Mouse (Mus musculus) MEL (cell line): ENCODE results near the gene 6030445D17Rik. TPM values are rescaled to one million over a fixed set of nuclear protein-coding genes. Genes with fewer than 3 reads are reported as not detected.

Source experiments
- DNase-seq: peaks from one replicate; pipeline ENCODE4 v3.0.0; 2011; ENCODE audit warnings: low read depth, low spot score
- H3K27ac ChIP-seq: 2 replicates; pipeline ENCODE4 v1.5.1; 2012; ENCODE audit warnings: low read depth, mild to moderate bottlenecking, control low read depth, low read length, moderate library complexity; ENCODE audit not compliant: control insufficient read depth
- H3K27me3 ChIP-seq, 2 experiments: fragments of 150-350 bp in 1 of 2; sonication (generic) in 1 of 2; 2 replicates each; pipeline ENCODE4 v1.6.1; 2012; ENCODE audit warnings: low read length in 2 of 2, mild to moderate bottlenecking in 2 of 2, improper control_type of control experiment in 1 of 2, moderate library complexity in 1 of 2; ENCODE audit not compliant: insufficient read depth in 2 of 2, control insufficient read depth in 1 of 2
- H3K36me3 ChIP-seq, 2 experiments: 2 replicates each; pipeline ENCODE4 v1.6.1; 2012 to 2014; ENCODE audit warnings: low read length in 2 of 2, improper control_type of control experiment in 1 of 2, inconsistent platforms in 1 of 2, mild to moderate bottlenecking in 1 of 2; ENCODE audit not compliant: insufficient read depth in 2 of 2, control insufficient read depth in 1 of 2
- H3K4me1 ChIP-seq, 2 experiments: fragments of 150-350 bp in 1 of 2; sonication (generic) in 1 of 2; 2 replicates each; pipeline ENCODE4 v1.6.1; 2012; ENCODE audit warnings: low read length in 2 of 2, improper control_type of control experiment in 1 of 2, mild to moderate bottlenecking in 1 of 2; ENCODE audit not compliant: insufficient read depth in 2 of 2, control insufficient read depth in 1 of 2
- H3K4me3 ChIP-seq, 2 experiments: fragments of 150-350 bp in 1 of 2; sonication (generic) in 1 of 2; 2 replicates each; pipeline ENCODE4 v1.5.1; 2012; ENCODE audit warnings: low read depth in 2 of 2, low read length in 2 of 2, mild to moderate bottlenecking in 2 of 2, moderate library complexity in 2 of 2, control low read depth in 1 of 2, improper control_type of control experiment in 1 of 2; ENCODE audit not compliant: control insufficient read depth in 1 of 2, insufficient read depth in 1 of 2
- H3K79me2 ChIP-seq: 2 replicates; pipeline ENCODE4 v1.6.1; 2012; ENCODE audit warnings: mild to moderate bottlenecking, low read length, moderate library complexity; ENCODE audit not compliant: control insufficient read depth, poor library complexity, insufficient read depth
- H3K9ac ChIP-seq: 2 replicates; pipeline ENCODE4 v1.6.1; 2012; ENCODE audit warnings: low read depth, mild to moderate bottlenecking, control low read depth, low read length, moderate library complexity; ENCODE audit not compliant: control insufficient read depth, poor library complexity, severe bottlenecking
- H3K9me3 ChIP-seq: fragments of 150-350 bp; sonication (generic); replicated peaks from 2 replicates; pipeline ENCODE4 v1.6.1; 2012; ENCODE audit warnings: mild to moderate bottlenecking, low read length, improper control_type of control experiment, moderate library complexity; ENCODE audit not compliant: insufficient read depth
- BHLHE40 ChIP-seq: IDR thresholded peaks from 2 replicates; pipeline ENCODE4 v1.6.1; 2012; ENCODE audit warnings: low read depth, mild to moderate bottlenecking, inconsistent platforms, low read length, improper control_type of control experiment, borderline replicate concordance
- CHD1 ChIP-seq: IDR thresholded peaks from 2 replicates; pipeline ENCODE4 v1.6.1; 2012; ENCODE audit warnings: low read depth, mild to moderate bottlenecking, inconsistent platforms, low read length, improper control_type of control experiment
- CHD2 ChIP-seq: IDR thresholded peaks from 2 replicates; pipeline ENCODE4 v1.6.1; 2011; ENCODE audit warnings: low read length, improper control_type of control experiment
- CTCF ChIP-seq, 3 experiments: IDR thresholded peaks in 2 of 3; conservative IDR thresholded peaks in 1 of 3; 2 replicates each; pipeline ENCODE4 v1.5.1; 2011 to 2012; ENCODE audit warnings: low read length in 3 of 3, low read depth in 2 of 3, mild to moderate bottlenecking in 2 of 3, improper control_type of control experiment in 1 of 3, inconsistent platforms in 1 of 3, mixed read lengths in 1 of 3, moderate library complexity in 1 of 3; ENCODE audit not compliant: control insufficient read depth in 1 of 3, insufficient read depth in 1 of 3, poor library complexity in 1 of 3, severe bottlenecking in 1 of 3
- ELF1 ChIP-seq: IDR thresholded peaks from 2 replicates; pipeline ENCODE4 v1.6.1; 2014; ENCODE audit warnings: low read depth, mild to moderate bottlenecking, inconsistent platforms, low read length, improper control_type of control experiment, moderate library complexity
- EP300 ChIP-seq, 2 experiments: IDR thresholded peaks; 2 replicates each; pipeline ENCODE4 v1.6.1; 2011; ENCODE audit warnings: improper control_type of control experiment in 2 of 2, low read length in 2 of 2, low read depth in 1 of 2, mild to moderate bottlenecking in 1 of 2
- ETS1 ChIP-seq: IDR thresholded peaks from 2 replicates; pipeline ENCODE4 v1.6.1; 2012; ENCODE audit warnings: low read depth, mild to moderate bottlenecking, inconsistent platforms, low read length, improper control_type of control experiment, moderate library complexity
- GABPA ChIP-seq: IDR thresholded peaks from 2 replicates; pipeline ENCODE4 v1.6.1; 2012; ENCODE audit warnings: low read depth, mild to moderate bottlenecking, inconsistent platforms, low read length, improper control_type of control experiment, moderate library complexity
- HCFC1 ChIP-seq: IDR thresholded peaks from 2 replicates; pipeline ENCODE4 v1.6.1; 2012; ENCODE audit warnings: low read depth, mild to moderate bottlenecking, inconsistent platforms, low read length, improper control_type of control experiment, moderate library complexity
- KAT2A ChIP-seq: conservative IDR thresholded peaks from 2 replicates; pipeline ENCODE4 v1.6.1; 2012; ENCODE audit warnings: low read depth, low read length, improper control_type of control experiment, inconsistent platforms
- MEF2A ChIP-seq: IDR thresholded peaks from 2 replicates; pipeline ENCODE4 v1.6.1; 2014; ENCODE audit warnings: low read depth, mild to moderate bottlenecking, inconsistent platforms, low read length, improper control_type of control experiment; ENCODE audit not compliant: poor library complexity, insufficient replicate concordance, severe bottlenecking; ENCODE audit errors: extremely low read depth
- MXI1 ChIP-seq: IDR thresholded peaks from 2 replicates; pipeline ENCODE4 v1.6.1; 2011; ENCODE audit warnings: mild to moderate bottlenecking, low read depth, low read length, improper control_type of control experiment
- MYC ChIP-seq: IDR thresholded peaks from 2 replicates; pipeline ENCODE4 v1.6.1; 2011; ENCODE audit warnings: low read depth, mild to moderate bottlenecking, low read length, improper control_type of control experiment, moderate library complexity
- NELFE ChIP-seq: IDR thresholded peaks from 2 replicates; pipeline ENCODE4 v1.6.1; 2011; ENCODE audit warnings: low read depth, low read length, improper control_type of control experiment
- POLR2AphosphoS2 ChIP-seq: IDR thresholded peaks from 2 replicates; pipeline ENCODE4 v1.6.1; 2011; ENCODE audit warnings: low read length, improper control_type of control experiment
- POLR2AphosphoS5 ChIP-seq: IDR thresholded peaks from 2 replicates; pipeline ENCODE4 v1.6.1; 2012; ENCODE audit warnings: low read depth, borderline replicate concordance, mild to moderate bottlenecking, inconsistent platforms, low read length, moderate library complexity, mixed read lengths
- RAD21 ChIP-seq: IDR thresholded peaks from 2 replicates; pipeline ENCODE4 v1.6.1; 2011; ENCODE audit warnings: mild to moderate bottlenecking, low read depth, low read length, improper control_type of control experiment
- SMC3 ChIP-seq: IDR thresholded peaks from 2 replicates; pipeline ENCODE4 v1.6.1; 2011; ENCODE audit warnings: low read depth, low read length, improper control_type of control experiment
- TAL1 ChIP-seq: IDR thresholded peaks from 2 replicates; pipeline ENCODE4 v1.6.1; 2012; ENCODE audit warnings: mild to moderate bottlenecking, inconsistent platforms, low read length, moderate library complexity, mixed read lengths
- TCF12 ChIP-seq: IDR thresholded peaks from 2 replicates; pipeline ENCODE4 v1.6.1; 2014; ENCODE audit warnings: low read depth, mild to moderate bottlenecking, inconsistent platforms, low read length, improper control_type of control experiment, moderate library complexity
- ZNF384 ChIP-seq: IDR thresholded peaks from 2 replicates; pipeline ENCODE4 v1.6.1; 2012; ENCODE audit warnings: low read depth, mild to moderate bottlenecking, inconsistent platforms, low read length, improper control_type of control experiment
- polyA plus RNA-seq, 2 experiments: library from polyadenylated mRNA; stranded (reverse) in 1 of 2; unstranded in 1 of 2; fragments of >175 nt in 1 of 2; fragments of >200 nt in 1 of 2; gene quantifications; 2 replicates each; pipeline versions ENCODE4 v1.2.1 to v1.2.4; 2012; ENCODE audit warnings: low replicate concordance in 2 of 2, low read depth in 1 of 2; ENCODE audit not compliant: insufficient read length in 2 of 2, insufficient read depth in 1 of 2, missing spikeins in 1 of 2
- total RNA-seq: library from RNA; depleted of rRNA; stranded (reverse); fragments of 300-350 nt; gene quantifications from 2 replicates; pipeline ENCODE4 v1.2.3, GENCODE M21; 2012

Gene 6030445D17Rik
- total and polyA plus RNA-seq, 3 experiments: 0.46 to 0.77 TPM; not detected in 1

DNA sequence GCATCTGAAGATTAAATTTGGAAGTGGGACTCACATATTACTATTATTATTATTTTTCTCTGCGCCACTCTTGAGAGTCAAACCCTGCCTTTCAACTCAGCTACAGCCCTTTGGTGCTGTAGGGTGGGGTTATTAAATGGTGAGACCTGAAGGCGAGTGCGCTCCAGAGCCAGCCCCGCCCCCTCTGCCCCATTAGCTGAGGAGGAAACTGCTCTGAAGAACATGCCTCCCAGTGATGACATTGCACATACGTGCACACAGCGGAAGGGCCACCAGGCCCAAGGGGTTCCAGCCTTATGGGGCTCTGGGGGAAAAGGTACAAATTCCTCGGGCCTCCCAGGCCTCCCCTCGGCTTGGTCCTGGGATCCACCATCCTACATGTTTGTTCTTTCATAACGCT lies 46.6 kb upstream of the 6030445D17Rik start:
- Histone ChIP-seq H3K27me3 (no peaks in the 10 kb centered on the region), H3K9ac (no peak overlapping the region), H3K4me1 (no peaks in the 10 kb centered on the region), H3K9me3 (no peaks in the 10 kb centered on the region), H3K79me2 (no peaks in the 10 kb centered on the region), H3K27ac (no peak overlapping the region), H3K36me3 (no peaks in the 10 kb centered on the region), H3K4me3 (no peak overlapping the region)
- no peak for DNase-seq
- TF ChIP-seq GABPA: no peak
- no peak for TF ChIP-seq CHD2
- no peak for TF ChIP-seq RAD21
- no peak for TF ChIP-seq ETS1
- no peak for TF ChIP-seq NELFE
- no peak for TF ChIP-seq CHD1
- no peak for TF ChIP-seq MYC
- TF ChIP-seq ELF1: no peak
- no peak for TF ChIP-seq POLR2AphosphoS5
- TF ChIP-seq BHLHE40: no peak
- no peak for TF ChIP-seq EP300 (IDR thresholded peaks at IDR 0.05; ENCODE audit: low read depth in 1 of 2, low read length in 2 of 2)

DNA sequence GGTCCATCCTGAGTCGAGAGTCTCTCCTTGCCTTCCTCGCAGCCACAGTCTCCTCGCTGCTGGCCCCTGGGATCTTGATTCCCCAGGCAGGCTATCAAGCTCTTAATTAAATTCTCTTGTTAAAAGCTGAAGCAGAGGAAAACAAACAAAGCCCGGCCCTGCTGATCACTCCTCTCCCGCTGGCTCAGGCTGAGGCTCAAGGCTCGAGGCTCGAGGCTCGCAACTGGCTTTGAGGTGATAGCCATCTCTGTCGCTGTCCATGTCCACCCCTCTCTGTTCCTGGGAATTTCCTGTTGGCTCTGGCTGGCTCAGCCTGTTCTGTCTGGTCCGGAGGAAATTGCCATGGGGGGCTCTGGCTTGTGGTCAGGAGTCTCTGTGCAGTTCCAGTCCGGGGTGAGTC lies 43.1 kb upstream of the 6030445D17Rik start:
- H3K4me1 ChIP-seq: no peaks in the 10 kb centered on the region
- H3K36me3 ChIP-seq: no peaks in the 10 kb centered on the region
- H3K79me2 ChIP-seq: no peaks in the 10 kb centered on the region
- no peaks in the 10 kb centered on the region for H3K9me3 ChIP-seq
- no peak overlapping the region for H3K4me3 ChIP-seq
- H3K27ac ChIP-seq: no peak overlapping the region
- no peak overlapping the region for H3K9ac ChIP-seq
- TF ChIP-seq HCFC1 (no peak), CHD2 (no peak), NELFE (no peak), CTCF (IDR thresholded peaks at IDR 0.05 in 2 of 3, conservative IDR thresholded peaks at IDR 0.05 in 1 of 3; ENCODE audit: control insufficient read depth in 1 of 3, insufficient read depth in 1 of 3, low read depth in 2 of 3, low read length in 3 of 3, poor library complexity in 1 of 3, severe bottlenecking in 1 of 3) (no peak), GABPA (no peak), MXI1 (no peak), RAD21 (no peak), TCF12 (no peak), TAL1 (no peak), POLR2AphosphoS2 (no peak), KAT2A (no peak), SMC3 (no peak), BHLHE40 (no peak), ZNF384 (no peak), MEF2A (no peak)
- TF ChIP-seq, all 39 proteins: peak for 0
- DNase-seq: no peak
- H3K27me3 ChIP-seq: peaks cover 0 to 2% of the 10 kb centered on the region in 2 experiments; a peak in 1 of 4 replicates
